Mouse (Mus musculus): ENCODE data around the gene Parp3. TPM values are rescaled to one million over a fixed set of nuclear protein-coding genes. Genes with fewer than 3 reads are reported as not detected.
"Not testable (repeated sequence)": the region's sequence is repeated elsewhere in the genome, so short reads cannot be mapped to it uniquely, and the experiment has no call there.

Parp3 gene
- 1 to 10 TPM; 3.0 to 3.7 TPM for total RNA-seq (2021)
- long read RNA-seq, experiment 1, partial matches to known transcripts = 0 of 5 reads
- long read RNA-seq, experiment 1, other reads (novel, unspliced or antisense) = 3 of 5 reads
- long read RNA-seq, experiment 2, partial matches to known transcripts = 1 of 6 reads
- long read RNA-seq, experiment 2, other reads (novel, unspliced or antisense) = 5 of 6 reads

GRCm38 (mm10) chr9:106476924-106477484 lies at the start of gene Parp3:
TSS of gene Parp3 (minus strand) at chr9:106476949.
- Histone ChIP-seq H3K4me3 (peak within 1 kb of the TSS; percentile 95), H3K27ac (peak within 1 kb of the TSS; percentile 80)
- TF ChIP-seq CTCF (conservative IDR thresholded peaks at IDR 0.05) = peak; percentile 99
- peak; percentile 98 to 100 for DNase-seq (ENCODE audit: low spot score in 2 of 2)

- no peak overlapping the region for H3K4me3 ChIP-seq
- no peak for DNase-seq (ENCODE audit: low spot score in 2 of 2)
- H3K27ac ChIP-seq = no peak overlapping the region
- TF ChIP-seq CTCF (conservative IDR thresholded peaks at IDR 0.05) = no peak
Observed at GRCm38 (mm10) chr9:106519909-106520308, 43.2 kb upstream of the Parp3 start.

- no peak for DNase-seq (ENCODE audit: low spot score in 2 of 2)
- Histone ChIP-seq H3K27ac (no peak overlapping the region), H3K4me3 (no peak overlapping the region)
- no peak for TF ChIP-seq CTCF (conservative IDR thresholded peaks at IDR 0.05)
Observed at GRCm38 (mm10) chr9:106519433-106519832, 42.7 kb upstream of the Parp3 start.

GRCm38 (mm10) chr9:106514273-106514672 lies 37.5 kb upstream of the Parp3 start, which contains the start of gene Iqcf5:
TSS of gene Iqcf5 (plus strand) at chr9:106514573.
- TF ChIP-seq CTCF (conservative IDR thresholded peaks at IDR 0.05) = no peak
- no peak within 1 kb of the TSS for H3K27ac ChIP-seq
- peak in 1 of 2 experiments; percentile 5 for DNase-seq (ENCODE audit: low spot score in 2 of 2)

GRCm38 (mm10) chr9:106513566-106513965 lies 36.8 kb upstream of the Parp3 start:
- no peak overlapping the region for H3K27ac ChIP-seq
- no peak overlapping the region for H3K4me3 ChIP-seq
- DNase-seq (ENCODE audit: low spot score in 2 of 2) = peak in 1 of 2 experiments; percentile 6
- TF ChIP-seq CTCF (conservative IDR thresholded peaks at IDR 0.05) = no peak

More at GRCm38 (mm10) chr9:106514273-106514672, 37.5 kb upstream of the Parp3 start, which contains the start of gene Iqcf5:
- no peak within 1 kb of the TSS for H3K4me3 ChIP-seq

- H3K4me3 ChIP-seq = no peak overlapping the region
- no peak overlapping the region for H3K27ac ChIP-seq
- TF ChIP-seq CTCF (conservative IDR thresholded peaks at IDR 0.05) = no peak
- DNase-seq (ENCODE audit: low spot score in 2 of 2) = peak; percentile 10 to 34
Observed at GRCm38 (mm10) chr9:106512729-106513450, 36.1 kb upstream of the Parp3 start.

- no peak overlapping the region for H3K4me3 ChIP-seq
- DNase-seq (ENCODE audit: low spot score in 2 of 2) = peak; percentile 33 to 70
- no peak for TF ChIP-seq CTCF (conservative IDR thresholded peaks at IDR 0.05)
- no peak overlapping the region for H3K27ac ChIP-seq
Observed at GRCm38 (mm10) chr9:106509356-106509755, 32.6 kb upstream of the Parp3 start.

- no peak for DNase-seq (ENCODE audit: low spot score in 2 of 2)
- H3K4me3 ChIP-seq = no peak overlapping the region
- no peak overlapping the region for H3K27ac ChIP-seq
- no peak for TF ChIP-seq CTCF (conservative IDR thresholded peaks at IDR 0.05)
Observed at GRCm38 (mm10) chr9:106504246-106504645, 27.5 kb upstream of the Parp3 start.

- TF ChIP-seq CTCF (conservative IDR thresholded peaks at IDR 0.05) = no peak
- no peak overlapping the region for H3K27ac ChIP-seq
- H3K4me3 ChIP-seq = no peak overlapping the region
- no peak for DNase-seq (ENCODE audit: low spot score in 2 of 2)
Observed at GRCm38 (mm10) chr9:106501846-106502245, 25.1 kb upstream of the Parp3 start.

- H3K4me3 ChIP-seq = no peak within 1 kb of the TSS
- no peak for DNase-seq (ENCODE audit: low spot score in 2 of 2)
- no peak within 1 kb of the TSS for H3K27ac ChIP-seq
- TF ChIP-seq CTCF (conservative IDR thresholded peaks at IDR 0.05) = no peak
Observed at GRCm38 (mm10) chr9:106499667-106500066, 22.9 kb upstream of the Parp3 start, which contains the start of gene Iqcf1. TSS of gene Iqcf1 (plus strand) at chr9:106499967.

GRCm38 (mm10) chr9:106487602-106488001 lies 10.9 kb upstream of the Parp3 start:
- not testable (repeated sequence) for H3K4me3 ChIP-seq; DNase-seq (ENCODE audit: low spot score in 2 of 2); H3K27ac ChIP-seq

- DNase-seq (ENCODE audit: low spot score in 2 of 2) = no peak
- H3K4me3 ChIP-seq = no peak overlapping the region
- TF ChIP-seq CTCF (conservative IDR thresholded peaks at IDR 0.05) = no peak
- H3K27ac ChIP-seq = no peak overlapping the region
Observed at GRCm38 (mm10) chr9:106485076-106485475, 8.3 kb upstream of the Parp3 start.

- Histone ChIP-seq H3K4me3 (no peak overlapping the region), H3K27ac (no peak overlapping the region)
- TF ChIP-seq CTCF (conservative IDR thresholded peaks at IDR 0.05) = no peak
- DNase-seq (ENCODE audit: low spot score in 2 of 2) = peak in 1 of 2 experiments; percentile 6
Observed at GRCm38 (mm10) chr9:106483606-106484005, 6.9 kb upstream of the Parp3 start.
